Mouse (Mus musculus): ENCODE measurements around the gene Myh11.
A peak's percentile ranks its signal among the peaks of the same experiment; 100 is the strongest.

The Myh11 gene

DNA sequence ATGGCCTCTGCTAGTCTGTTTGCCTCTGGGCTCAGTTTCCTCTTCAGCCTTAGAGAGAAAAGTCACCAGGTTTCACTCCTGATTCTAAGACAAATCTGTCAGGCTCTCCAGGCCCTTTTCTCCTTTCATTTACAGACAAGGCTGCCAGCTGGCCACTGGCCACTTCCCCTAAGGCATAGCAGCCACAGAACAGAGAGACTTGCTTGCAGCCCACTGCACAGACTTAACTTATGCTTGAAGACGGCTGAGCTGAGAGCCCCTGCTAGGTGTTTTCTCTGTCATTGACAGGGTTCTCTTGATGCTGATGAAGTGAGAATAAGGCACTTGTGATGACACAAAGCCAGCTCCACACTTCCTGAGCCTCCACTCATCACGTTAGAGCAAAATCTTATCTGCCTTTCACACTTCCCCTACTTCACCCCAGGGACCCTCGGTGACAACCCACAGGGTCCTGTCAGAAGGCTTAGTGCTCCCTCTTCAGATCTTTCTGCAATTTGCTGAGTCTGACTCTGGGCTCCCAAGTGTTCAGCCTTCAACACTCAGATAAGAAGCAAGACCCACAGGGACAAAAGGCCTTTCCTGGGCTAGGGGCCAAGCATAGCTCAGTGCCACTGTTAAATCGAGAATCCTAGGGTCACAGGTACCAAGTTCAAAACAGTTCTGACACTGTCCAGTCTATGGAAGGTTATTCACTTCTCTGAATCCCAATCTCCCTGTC, 25.8 kb downstream of the Myh11 start:
- DNase-seq (ENCODE audit: low spot score in 2 of 2): no peak

DNA sequence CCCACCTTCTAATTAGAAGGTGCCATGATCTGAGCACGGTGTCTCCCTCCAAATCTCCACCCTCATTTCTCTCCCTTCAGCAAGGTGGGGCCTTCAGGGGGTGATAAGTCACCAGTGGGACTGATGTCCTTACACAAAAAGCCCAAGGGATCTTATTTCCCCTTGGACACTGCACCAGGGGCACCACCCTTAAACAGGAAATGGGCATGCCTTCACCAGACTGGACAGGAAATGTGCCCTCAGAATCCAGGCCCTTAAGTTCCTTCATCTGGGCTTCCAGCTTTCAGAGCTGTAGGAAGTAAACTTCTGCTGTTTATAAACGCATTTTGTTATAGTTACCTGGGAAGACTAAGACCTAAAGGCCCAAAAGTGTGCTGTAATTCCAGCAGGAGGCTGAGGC, 26.7 kb downstream of the Myh11 start:
- no peak for DNase-seq (ENCODE audit: low spot score in 2 of 2)

DNA sequence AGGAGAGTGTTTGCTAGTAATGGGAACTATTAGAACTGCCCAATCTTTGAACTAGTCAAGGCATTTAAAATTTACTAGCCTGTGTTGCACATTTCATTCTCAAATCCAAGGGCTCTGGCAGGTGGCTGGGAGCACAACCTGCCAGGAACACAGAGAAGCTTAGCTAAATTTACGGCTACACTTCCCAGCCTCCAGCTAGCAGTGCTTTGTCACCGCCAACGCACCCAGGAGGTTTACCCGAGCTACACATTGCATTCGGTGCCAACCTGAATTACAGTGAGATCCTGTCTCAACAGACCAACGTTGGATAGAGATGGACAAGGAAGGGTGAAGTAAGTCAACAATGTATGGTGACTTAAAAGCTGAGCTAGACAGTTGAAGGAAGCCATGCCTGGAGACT, 27.9 kb downstream of the Myh11 start:
- no peak for DNase-seq (ENCODE audit: low spot score in 2 of 2)

DNA sequence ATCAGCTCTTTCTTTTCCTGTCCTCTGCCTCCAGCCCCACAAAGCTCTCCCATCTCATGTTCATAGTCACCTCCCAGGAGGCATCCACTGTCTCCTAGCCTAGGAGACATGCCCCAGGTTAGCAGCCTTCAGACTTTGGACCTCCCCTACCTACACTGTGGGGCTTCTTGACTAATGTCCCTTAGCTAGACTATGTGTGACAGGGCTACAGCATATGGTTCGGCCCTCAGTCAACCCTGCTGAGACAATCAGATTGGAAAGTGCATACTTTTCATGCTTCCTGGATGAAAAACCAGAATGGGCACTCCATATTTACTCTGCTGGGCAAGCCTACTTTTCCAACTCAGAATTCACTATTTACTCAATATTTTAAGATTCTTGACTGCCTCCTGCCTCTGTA, 28.8 kb downstream of the Myh11 start:
- no peak for DNase-seq (ENCODE audit: low spot score in 2 of 2)

DNA sequence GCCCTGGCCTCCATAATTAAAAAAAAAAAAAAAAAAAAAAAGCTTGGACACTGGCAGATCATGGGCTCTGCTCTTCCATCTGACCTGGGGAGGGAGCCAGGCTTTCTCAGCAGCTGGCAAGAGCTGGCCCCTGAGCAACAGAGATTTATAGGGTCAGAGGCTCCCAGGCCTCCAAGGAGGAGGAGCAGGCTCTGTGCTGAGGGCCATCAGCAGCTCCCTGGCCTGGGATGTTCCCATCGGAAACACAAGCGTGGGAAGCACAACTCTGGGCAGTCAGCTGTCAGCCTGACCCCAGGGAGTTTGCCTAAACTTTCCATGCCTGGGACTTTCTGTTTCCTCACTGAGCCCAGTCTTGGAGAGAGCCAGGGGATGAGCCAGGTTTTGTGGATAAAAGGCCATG, 32.3 kb downstream of the Myh11 start:
- no peak for DNase-seq (ENCODE audit: low spot score in 2 of 2)

DNA sequence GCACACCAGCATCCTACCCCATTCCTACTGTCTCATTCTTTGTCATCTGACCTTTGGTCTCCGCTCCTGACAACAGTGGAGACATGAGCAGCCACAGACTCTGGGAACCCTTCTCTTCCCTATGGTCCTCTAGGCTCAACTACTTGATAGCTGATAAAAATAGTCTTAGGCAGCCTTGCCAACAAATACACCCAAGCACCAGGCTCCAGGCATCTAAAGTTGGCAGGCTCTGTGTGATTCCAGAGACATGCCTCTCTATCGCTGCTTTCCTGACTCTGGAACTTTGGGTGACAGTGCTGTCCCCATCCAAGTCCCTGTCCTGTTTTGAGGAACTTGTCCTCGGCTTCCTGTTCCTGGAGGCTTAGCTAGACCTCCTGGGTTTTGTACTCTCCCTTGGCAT, 37.6 kb downstream of the Myh11 start:
- DNase-seq (ENCODE audit: low spot score in 2 of 2): no peak

DNA sequence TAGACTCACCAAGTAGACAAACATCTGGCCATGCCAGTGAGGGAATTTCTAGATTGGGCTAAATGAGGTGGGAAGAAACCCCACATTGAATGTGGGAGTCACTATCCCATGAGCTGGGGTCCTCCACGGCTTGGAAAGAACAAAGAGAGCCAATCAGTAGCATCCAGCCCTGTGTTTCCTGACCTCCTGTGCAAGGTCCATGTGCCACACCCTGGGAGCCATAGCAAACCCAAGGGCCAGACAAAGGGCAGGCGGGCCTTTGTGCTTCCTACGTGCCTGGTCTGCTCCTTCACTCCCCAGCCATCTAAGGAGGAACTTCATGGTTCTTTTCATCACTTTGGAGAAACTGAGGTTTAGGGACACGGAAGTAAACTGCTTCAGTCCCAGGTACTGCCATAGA, 38.3 kb downstream of the Myh11 start:
- DNase-seq (ENCODE audit: low spot score in 2 of 2): no peak

DNA sequence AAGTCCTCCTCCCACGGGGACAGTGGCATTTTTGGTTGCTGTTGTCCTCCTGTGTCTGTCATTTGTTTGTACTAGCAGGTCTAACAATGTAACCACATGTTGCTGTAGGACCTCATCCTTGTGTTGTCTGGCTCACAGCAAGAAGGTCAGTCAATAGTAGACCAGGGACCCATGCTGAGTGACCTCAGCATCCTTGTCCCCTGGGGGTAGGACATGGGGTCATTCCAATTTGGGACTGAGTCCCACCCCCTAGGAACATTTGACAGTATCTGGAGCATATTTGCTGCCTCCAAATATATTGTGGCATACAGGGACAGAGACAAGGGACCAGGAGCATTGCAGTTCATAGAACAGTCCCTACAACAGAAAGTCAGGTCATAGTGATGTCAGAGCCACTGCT, 41.3 kb downstream of the Myh11 start:
- DNase-seq (ENCODE audit: low spot score in 2 of 2): no peak

DNA sequence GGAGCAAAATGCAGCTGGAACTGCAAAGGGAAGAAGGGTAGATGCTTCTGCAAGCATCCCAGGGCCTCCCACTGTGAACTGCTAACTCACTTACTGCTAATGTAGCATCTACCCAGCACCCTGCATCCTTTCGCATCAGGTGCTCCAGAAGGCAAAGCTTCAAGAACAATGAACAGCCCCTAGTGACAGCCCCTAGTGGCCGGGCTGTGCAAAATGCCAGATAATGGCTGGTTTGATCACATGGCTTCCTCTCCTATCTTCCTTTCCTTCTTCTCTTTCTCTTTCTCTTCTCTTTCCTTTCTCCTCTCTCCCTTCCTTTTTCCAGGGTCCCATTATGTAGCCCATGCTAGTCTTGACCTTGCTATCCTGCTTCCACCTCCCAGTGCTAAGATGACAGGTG, 48.6 kb downstream of the Myh11 start:
- no peak for DNase-seq (ENCODE audit: low spot score in 2 of 2)

DNA sequence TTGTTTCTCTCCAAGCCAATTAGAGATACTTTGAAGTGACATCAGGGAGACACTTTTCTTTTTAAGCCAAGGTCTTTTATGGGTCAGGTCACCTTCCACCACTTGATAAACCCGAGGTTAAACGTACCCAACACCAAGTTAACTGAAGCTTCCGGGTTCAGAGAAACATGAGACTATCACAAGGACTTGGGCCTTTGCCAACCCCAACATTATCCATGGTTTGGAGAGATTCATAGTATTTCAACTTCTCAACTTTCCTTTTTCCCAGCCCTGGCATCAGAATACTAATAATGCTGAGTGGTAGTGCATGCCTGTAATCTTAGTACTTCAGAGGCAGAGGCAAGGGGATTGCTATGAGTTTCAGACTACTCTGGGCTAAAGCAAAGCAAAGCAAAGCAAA, 49.1 kb downstream of the Myh11 start:
- no peak for DNase-seq (ENCODE audit: low spot score in 2 of 2)

DNA sequence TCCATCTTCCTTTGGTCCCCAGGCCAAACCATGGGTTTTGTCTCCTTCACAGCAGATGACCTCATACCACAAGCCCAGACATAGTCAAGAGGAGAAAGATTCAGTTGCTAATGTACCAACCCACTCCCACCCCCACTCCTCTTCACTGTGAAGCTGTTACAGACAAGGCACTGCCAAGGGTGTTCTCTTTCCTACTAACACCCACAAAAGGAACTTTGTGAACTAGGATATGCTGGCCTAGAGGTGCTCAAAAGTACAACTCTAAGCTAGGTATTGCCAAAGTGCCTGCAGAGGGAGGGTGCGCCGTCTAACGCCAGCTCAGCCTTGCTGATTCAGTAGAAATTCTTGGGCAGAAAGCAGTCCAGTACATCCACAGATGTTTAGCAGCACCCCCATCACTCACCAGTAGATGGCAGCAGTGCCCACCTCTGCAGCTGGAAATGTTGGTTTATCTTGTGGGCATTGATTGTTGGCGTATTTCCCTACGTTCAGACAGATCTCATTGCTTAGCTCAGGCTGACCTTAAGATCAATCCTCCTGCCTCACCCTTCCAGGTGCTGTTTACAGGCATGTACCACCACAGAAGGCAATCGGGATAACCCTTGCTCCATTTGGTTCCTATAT, 54.0 kb downstream of the Myh11 start:
- peak; percentile 76 to 82 for DNase-seq (ENCODE audit: low spot score in 2 of 2)

DNA sequence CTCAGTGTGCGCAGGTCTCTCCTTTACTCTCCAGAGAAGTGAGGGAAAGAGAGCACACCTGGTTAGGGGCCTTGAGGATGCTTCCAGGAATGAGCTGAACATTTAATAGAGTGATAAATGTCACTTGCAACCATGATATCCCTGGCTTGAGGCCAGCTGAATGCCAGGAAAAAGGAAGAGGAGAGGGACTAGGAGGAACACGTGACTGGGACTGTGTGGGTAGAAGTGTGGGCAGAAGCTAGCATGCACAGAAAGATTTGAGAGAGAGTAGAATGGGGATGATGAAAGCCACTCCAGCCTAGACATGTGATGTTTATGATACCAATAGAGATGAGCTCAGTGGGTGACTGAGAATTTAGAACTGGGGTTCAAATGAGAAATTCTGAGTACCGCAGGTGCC, 76.0 kb downstream of the Myh11 start:
- DNase-seq (ENCODE audit: low spot score in 2 of 2): no peak

DNA sequence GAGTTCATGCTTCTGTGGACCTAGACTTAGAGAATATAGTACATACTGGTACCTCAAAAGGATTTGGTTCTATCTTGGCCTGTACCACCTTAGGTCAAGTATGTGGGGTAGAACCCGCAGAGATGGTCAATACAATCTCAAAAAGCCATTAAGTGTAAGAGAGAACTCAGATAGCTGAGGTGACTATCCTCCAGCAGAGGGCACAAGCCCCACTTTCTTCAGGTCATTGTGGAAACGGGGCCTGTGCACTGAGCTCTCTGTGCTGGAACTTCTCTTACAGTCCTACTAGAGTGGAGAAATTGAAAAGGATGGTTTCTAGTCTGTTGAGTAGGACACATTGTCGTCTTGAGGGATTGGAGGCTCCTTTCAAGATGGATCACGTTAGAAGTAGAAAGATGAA, 92.4 kb downstream of the Myh11 start:
- DNase-seq (ENCODE audit: low spot score in 2 of 2): no peak

DNA sequence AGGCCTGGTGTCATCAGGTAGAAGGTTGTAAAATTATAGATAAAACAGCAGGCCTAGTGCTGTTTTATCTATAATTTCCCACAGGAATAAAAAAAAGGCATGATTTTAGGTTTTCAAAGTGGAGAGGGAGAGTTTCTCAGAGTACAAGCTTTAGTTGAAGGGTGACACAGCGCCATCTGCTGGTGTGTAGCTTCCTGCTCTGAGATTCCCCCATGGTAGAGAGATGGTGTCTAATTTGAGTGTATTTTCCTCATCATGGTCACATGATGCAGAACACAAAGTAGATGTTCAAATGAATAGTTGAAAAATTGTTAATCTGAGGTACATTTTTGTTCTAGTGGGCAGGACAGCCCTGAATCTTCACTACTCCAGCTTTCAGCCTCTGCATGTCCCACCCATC, 95.7 kb downstream of the Myh11 start:
- DNase-seq (ENCODE audit: low spot score in 2 of 2): peak; percentile 47 to 70

DNA sequence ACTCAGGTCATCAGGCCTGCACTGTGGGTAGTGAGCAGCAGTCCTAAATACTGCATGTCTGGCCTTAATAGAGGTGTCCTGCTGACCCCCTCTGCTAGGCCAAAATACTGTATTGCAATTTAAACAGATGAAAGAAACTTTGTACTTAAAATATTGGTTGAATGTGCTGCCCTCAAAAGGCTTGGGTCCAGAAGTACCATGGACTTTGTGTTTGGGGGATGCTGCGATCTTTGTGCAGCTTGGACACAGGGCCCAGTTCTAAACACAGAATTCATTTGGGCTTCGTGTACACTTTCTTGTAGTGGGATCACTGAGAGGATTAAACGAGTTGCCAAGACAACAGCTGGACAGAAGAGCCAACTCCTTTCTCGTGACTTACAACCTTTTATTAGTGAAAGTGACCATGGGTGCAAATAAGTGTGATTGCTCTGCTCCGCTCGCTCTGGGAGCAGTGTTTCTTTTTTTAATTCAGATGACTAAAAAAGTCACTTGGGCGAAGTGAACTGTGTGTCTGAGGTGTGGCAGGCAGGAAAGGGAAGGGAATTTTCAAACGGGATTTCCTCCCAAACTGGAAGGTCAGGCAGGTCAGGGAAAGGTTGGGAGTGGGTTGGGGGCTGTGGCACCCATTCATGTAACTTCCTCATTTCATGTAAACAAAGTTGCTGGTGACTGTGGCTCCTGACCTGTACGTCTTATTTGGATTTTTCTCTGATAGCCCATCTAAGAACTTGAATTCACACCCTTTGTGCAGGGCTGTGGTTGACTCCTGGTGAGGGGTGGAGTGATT, 96.8 kb downstream of the Myh11 start:
- no peak for DNase-seq (ENCODE audit: low spot score in 2 of 2)

DNA sequence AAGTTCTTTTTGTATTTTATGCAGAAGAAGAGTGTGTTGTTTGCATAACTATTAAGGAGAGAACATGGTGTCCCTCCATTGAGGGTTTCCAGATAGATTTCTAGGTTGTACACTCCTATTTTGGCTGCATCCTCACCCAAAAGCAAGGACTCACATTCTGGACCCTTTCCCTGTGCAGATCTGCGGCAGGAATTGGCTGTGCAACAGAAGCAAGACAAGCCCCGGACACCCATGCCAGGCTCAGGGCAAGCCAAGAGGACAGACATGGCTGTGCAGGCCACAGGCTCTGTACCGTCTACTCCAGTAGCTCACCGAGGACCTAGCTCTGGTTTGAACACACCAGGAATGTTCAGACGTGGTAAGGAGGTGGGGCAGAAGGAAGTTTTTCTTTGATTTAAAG, 105.7 kb downstream of the Myh11 start:
- peak; percentile 59 to 65 for DNase-seq (ENCODE audit: low spot score in 2 of 2)

DNA sequence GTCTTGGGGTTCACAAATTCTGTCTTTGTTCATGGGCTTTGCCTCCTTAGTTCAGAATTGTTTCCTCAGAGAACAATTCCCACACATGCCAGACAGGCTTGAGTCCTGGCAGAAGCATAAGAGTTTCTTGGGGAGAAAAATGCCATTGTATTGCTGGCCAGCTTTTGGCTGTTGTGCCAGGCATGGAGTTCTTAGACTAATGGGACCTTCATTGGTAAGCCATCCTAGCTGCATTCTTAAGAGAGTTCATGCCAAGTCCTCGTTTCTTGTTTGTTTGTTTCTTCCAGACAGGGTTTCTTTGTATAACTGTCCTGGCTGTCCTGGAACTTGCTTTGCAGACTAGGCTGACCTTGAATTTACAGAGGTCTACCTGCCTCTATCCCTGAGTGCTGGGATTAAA, 107.3 kb downstream of the Myh11 start:
- peak; percentile 49 to 52 for DNase-seq (ENCODE audit: low spot score in 2 of 2)

DNA sequence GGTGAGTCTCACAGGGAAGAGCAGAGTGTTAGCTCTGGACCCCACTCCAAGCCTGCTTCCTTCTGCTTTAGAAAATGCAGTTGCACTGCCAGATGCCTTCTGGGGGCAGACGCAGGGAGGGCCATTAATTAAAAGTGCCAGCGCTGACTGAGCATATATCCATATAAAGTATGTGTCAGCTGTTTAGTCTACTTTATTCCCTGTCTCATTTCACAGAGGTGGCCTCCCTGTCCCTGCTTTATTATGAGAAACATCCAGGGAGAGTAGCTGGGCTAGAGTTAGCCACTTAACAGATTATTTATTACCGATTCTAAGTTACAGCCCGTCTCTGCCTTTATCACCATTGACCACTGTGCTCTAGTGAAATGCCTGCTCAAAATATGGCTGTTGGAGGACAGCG, 108.8 kb downstream of the Myh11 start:
- no peak for DNase-seq (ENCODE audit: low spot score in 2 of 2)

DNA sequence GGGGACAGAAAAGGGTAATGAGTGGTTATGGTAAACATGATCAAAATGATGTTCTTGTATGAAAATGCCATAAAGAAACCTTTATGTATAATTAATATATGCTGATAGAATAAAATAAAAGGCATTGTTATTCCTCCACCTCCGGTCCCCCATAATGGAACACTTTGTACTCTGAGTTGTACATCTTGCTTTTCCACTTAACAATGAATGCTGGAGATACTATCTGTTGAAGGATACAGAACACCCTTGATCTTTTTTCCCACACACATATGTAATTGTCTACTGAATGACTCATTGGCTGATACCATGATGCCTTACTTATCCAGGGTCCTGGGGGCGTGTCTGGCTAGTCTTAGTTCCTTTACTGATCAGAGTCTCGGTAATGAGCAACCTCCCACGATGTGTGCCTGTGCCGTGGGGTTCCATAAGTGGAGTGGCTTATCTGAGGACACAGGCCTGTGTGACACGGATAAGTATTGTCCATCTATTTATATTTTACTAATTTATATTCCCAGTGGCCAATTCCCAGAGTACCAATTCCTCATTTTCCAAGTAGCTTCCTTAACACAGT, 110.9 kb downstream of the Myh11 start:
- no peak for DNase-seq (ENCODE audit: low spot score in 2 of 2)

DNA sequence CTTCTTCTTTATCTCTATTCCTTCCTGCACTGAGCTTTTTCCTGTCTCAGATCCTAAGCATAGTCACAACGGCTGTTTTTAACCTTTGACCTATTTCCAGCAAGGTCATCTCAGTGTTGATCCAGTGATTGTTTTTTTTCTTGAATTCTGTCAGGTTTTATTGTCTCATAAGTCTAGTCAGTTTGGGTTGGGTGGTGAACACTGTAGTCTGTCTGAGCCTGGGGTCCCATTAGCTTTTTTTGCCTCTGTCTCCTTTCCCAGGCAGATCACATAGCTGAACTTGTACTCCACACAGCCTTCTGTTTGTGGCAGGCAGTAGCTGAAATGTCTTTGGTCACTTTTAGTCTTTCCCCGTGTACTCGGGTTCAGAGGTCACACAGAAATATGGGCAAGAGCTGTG, 113.1 kb downstream of the Myh11 start:
- no peak for DNase-seq (ENCODE audit: low spot score in 2 of 2)

DNA sequence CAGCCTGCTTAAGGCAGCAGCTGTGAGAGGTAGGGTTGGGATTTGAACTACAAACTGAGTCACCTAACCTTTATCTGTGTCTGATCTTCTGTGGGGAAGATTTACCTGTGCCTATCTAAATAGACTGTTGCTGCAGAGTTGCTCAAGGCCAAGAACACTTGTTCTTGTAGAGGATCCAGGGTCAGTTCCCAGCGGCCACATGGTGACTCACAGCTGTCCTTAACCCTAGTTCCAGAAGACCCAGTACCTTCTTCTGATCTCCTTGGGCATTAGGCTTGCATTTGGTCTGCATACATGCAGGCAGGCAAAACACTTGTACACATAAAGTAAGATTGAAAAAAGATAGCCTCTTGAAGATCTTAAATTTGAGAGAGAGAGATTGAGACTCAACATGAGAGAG, 121.5 kb downstream of the Myh11 start:
- no peak for DNase-seq (ENCODE audit: low spot score in 2 of 2)

DNA sequence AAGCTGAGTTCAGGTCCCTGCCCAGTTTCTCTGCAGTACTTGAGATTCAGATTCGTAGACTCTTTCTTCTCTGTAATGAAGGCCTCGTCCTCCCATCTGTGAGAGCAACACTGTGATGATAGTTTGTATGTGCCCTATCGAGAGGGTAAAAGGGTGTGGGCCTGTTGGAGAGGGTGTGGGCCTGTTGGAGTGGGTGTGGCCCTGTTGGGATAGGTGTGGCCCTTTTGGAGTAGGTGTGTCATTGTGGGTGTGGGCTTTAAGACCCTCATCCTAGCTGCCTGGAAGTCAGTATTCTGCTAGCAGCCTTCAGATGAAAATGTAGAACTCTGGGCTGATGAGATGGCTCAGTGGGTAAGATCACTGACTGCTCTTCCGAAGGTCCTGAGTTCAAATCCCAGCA, 124.7 kb downstream of the Myh11 start:
- no peak for DNase-seq (ENCODE audit: low spot score in 2 of 2)

DNA sequence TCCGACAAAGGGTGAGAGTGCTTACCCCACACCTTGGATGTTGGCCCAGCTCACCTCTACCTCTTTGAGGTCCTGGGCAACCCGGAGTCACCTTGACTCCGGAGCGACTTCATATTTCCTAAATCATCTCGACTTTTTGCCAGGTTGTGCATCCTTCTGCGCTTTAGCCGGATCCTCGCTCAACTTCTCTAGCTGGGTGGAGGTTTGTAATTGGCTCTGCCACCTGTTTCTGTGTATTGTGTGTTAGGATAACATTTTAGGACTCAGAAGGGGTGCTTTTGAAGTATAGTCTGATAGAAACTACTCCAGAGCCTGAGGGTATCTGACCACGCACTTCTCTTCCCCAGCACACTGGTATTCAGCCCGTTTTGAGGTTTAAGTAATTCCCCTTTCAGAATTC, 127.4 kb downstream of the Myh11 start:
- DNase-seq (ENCODE audit: low spot score in 2 of 2): no peak

Measured in right cerebral cortex, postnatal 10 days (tissue).